Mouse (Mus musculus) E14TG2a.4 (cell line): ENCODE results near the gene Vdac1.

Experiments used
- CTCF ChIP-seq: conservative IDR thresholded peaks from 2 replicates; pipeline ENCODE4 v1.5.1; 2014; ENCODE audit warnings: low read length
- NANOG ChIP-seq: IDR thresholded peaks from 2 replicates; pipeline ENCODE4 v1.6.1; 2014; ENCODE audit warnings: borderline replicate concordance, low read length, mixed read lengths

DNA sequence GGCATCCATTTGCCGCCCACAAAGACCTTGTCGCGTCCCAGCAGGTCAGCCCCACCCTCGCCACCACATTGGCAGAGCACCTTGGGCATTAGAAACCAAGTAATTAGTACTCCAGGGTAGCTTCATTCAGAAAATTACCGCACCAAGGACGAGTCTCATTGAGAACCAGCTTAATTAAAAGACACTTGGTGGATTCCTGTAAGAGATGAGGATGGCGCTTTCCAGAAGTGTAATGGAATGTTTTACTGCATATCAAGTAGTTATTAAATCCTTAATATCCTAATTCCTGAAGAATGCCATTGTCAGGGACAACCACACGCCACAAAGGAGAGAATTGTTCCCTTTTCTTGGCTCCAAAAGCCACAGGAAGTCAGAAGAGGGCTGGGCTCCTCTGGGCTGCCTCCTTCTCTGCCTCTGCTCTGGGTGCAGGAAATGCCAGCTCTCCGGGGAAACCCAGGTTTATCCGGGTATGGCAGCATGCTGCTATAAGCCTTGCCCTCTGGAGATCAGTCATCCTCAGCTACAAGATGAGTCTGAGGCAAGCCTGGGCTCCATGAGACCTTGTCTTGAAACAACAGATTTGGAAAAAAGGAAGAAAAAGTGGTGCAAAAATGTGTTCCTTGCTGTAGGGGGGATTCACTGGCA is 22.9 kb upstream of the Vdac1 start:
- TF ChIP-seq CTCF = no peak
- TF ChIP-seq NANOG = no peak
